Mouse (Mus musculus) G1E-ER4 (cell line): ENCODE measurements around the gene Adgrl2. TPM values are rescaled to one million over a fixed set of nuclear protein-coding genes. Genes with fewer than 3 reads are reported as not detected.

Experiments
- GATA1 ChIP-seq: IDR thresholded peaks from one replicate; pipeline ENCODE4 v1.8.0; 2012; ENCODE audit warnings: low read length, inconsistent platforms
- polyA plus RNA-seq: library from polyadenylated mRNA; stranded (reverse); fragments of >175 nt; gene quantifications from 2 replicates; pipeline ENCODE4 v1.2.3, GENCODE M21; 2012

The Adgrl2 gene
- polyA plus RNA-seq, 1 experiment: not detected

GRCm38 (mm10) chr3:148949796-148950195, 40.6 kb downstream of the Adgrl2 start:
- TF ChIP-seq GATA1: no peak

GRCm38 (mm10) chr3:148947805-148948405, 42.5 kb downstream of the Adgrl2 start:
- no peak for TF ChIP-seq GATA1

- TF ChIP-seq GATA1: no peak
Observed at GRCm38 (mm10) chr3:148947266-148947665, 43.1 kb downstream of the Adgrl2 start.

- no peak for TF ChIP-seq GATA1
Observed at GRCm38 (mm10) chr3:148945534-148945933, 44.8 kb downstream of the Adgrl2 start.

DNA sequence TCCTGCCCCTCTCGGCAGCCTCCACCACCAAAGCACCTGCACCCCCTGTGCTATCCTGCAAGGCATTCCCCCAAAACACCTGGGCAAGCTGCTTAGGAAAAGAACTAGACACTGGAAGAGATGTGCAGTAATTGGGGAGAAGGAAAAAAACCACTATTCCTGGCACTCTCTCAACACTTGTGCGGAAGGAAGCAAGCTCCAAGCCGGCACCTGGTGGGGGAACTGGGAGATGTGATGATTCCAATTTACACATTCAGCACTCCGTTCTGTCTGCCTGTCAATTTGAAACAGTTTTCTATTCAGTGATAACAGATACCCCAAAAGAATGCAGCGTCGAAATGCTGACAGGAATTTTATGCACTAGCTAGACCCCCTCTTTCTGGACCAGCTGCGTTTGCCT, 50.9 kb downstream of the Adgrl2 start:
- TF ChIP-seq GATA1: no peak

- no peak for TF ChIP-seq GATA1
Observed at GRCm38 (mm10) chr3:148935056-148935455, 55.3 kb downstream of the Adgrl2 start.

DNA sequence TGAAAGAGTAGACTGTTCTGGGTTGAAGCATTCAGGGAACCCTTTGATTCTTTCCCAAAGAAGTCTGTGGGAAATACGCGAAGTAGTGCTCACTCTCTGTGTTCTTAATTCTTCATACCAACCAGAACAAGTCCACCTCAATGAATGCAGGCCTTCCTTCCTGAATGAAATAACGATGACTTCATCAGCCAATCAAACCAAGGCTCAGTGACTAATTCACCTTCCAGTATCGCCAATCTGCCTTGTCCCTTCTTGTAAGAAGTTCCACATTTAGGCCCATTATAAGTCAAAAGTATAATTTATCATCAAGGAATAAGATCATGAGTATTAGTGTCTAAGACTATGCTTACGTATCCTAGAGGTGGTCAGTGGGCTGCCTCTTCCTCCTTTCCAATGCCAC, 56.1 kb downstream of the Adgrl2 start:
- no peak for TF ChIP-seq GATA1

GRCm38 (mm10) chr3:148933160-148933559, 57.2 kb downstream of the Adgrl2 start:
- no peak for TF ChIP-seq GATA1

DNA sequence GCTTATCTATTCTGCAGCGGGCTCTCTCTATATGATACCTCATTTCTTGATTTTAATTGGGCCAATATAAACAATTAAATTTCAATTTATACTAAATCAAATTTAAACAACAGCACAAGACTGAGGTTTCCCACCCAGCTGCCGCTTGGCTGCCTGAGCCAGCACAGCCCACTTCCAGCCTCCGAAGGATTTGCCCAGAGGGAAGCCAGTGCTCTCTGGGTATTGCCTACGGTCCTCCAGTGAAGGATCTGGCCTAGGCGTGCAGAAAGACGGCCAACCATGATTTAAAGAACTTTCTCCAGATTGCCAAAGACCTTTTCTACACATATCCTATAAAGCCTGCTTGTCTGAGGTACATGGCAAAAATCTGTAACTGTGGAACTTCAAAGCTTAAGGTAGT, 59.4 kb downstream of the Adgrl2 start:
- TF ChIP-seq GATA1: no peak

DNA sequence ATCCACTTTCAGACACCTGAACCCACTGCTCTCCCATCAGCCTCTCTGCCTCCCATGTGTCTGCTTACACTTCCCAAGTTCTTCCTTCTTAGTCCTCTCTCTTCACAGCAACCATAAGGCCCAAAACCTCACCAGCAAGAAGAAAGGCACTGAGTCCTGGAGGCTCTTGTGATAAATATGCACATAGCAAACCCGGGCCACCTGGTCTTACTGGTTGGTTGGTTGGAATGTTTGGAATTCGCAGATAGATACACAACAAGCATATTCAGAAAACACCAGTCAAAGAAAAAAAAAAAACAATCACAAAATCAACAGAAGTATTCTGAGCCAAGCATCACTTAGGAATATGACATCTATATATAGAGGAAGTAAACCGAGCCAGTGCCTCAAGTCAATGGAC, 64.0 kb downstream of the Adgrl2 start:
- no peak for TF ChIP-seq GATA1

- TF ChIP-seq GATA1: no peak
Observed at GRCm38 (mm10) chr3:148922618-148923095, 67.7 kb downstream of the Adgrl2 start.

GRCm38 (mm10) chr3:148921966-148922587, 68.3 kb downstream of the Adgrl2 start:
- no peak for TF ChIP-seq GATA1

- TF ChIP-seq GATA1: no peak
Observed at GRCm38 (mm10) chr3:148920881-148921280, 69.5 kb downstream of the Adgrl2 start.

GRCm38 (mm10) chr3:148918425-148918824, 71.9 kb downstream of the Adgrl2 start:
- no peak for TF ChIP-seq GATA1

DNA sequence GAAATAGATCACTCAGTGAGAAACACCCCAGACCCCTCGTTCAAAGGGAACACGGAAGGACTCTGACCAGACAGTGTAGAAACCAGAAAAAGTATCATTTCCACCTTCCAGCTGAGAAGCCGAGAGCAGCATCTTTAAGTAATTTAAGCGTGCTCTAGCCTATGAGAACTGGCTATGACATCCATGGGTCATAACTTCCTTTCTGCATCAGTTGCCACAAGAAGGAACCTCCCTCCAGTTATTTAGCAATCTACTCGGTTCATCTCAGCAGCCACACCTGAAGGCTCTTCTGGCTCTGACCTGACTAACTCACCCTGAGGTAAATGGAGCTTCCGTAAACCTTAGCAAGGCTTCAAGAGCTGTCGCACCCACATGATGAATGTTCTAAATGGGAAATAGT, 72.5 kb downstream of the Adgrl2 start:
- no peak for TF ChIP-seq GATA1

DNA sequence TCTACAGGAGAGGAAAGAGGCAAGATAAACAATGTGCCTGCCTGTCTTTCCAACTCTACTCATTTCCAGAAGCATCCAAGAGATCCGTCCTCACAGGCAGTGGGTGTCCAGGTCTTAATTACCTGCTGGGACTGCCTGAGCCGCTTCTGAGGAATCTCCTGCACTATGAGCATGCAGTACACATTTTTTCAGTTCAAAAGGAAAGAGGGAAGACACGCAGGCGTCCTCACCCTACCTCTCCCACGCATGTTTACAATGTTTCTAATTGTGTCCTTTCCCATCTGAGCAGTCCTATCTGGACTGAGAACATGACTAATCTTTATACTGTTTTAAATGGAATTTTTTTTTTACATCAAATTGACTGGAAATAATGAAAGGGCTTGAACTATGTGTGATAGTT, 74.1 kb downstream of the Adgrl2 start:
- no peak for TF ChIP-seq GATA1

DNA sequence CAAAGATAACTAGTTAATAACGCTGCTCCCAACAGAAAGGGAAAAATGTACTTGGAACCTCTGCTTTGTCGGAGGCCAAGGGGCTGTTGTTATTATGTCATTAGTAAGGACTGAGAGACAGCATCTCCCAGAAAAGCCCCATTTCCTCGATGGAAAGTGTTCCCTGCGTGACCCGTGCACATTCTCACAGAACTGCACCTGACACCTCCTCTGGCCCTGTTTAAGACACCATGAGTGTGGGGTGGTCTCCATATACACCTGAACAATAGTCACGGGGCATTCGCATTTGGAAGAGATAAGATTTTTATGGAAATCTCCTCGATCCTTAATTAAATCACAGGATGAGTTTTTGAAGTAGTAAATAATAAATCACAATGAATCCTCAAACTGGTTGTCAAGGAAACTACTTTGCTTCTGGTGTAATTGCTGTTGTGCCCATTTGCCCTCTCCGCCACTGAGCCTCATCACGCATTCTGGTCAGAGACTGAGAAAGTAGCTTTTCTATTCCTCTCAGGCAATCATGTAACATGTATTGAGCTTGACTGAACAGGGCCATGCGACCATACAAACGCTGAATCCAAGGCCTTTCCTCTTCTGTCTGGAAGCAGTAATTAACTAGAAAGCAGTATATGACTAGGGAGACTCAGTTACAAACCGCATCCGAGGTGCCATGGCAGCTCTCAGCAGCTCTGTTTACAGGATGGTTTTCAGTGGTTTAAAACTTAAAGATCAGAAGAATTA, 77.2 kb downstream of the Adgrl2 start:
- no peak for TF ChIP-seq GATA1

DNA sequence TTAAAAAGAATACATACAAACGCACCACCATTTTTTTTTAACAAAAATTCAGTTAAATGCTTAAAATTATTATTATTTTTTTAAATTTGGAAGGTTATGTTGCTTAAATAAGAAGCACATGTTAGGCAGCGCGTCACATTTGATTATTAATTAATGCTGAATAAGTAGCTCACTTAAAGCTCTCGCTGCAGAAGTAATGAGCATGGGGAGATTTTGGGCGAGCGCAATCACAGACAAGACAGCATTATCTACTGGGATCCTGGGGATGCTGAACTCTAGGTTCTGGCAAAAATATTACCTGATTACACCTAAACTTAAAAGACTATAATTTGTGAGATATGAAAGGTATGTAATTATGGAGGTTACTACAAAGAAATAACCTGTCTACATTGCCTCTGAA, 77.8 kb downstream of the Adgrl2 start:
- no peak for TF ChIP-seq GATA1
